Mouse (Mus musculus) intestine, postnatal 0 days (tissue): ENCODE measurements around the gene Tmc8. TPM values are rescaled to one million over a fixed set of nuclear protein-coding genes. Genes with fewer than 3 reads are reported as not detected.

ENCODE experiments used
- ATAC-seq: fragments of 200-750 bp; cut with Nextera tagmentation; 2 replicates; pipeline ENCODE4 v1.8.0; 2017; ENCODE audit warnings: mild to moderate bottlenecking, moderate TSS enrichment, moderate library complexity
- H3K27ac ChIP-seq: fragments of 300-500 bp; sonication (generic); 2 replicates; pipeline ENCODE4 v1.5.1; 2014; ENCODE audit warnings: mild to moderate bottlenecking, low read depth, low read length, moderate library complexity
- H3K27me3 ChIP-seq: fragments of 300-500 bp; sonication (generic); replicated peaks from 2 replicates; pipeline ENCODE4 v1.6.1; 2014; ENCODE audit warnings: low read length, mixed read lengths; ENCODE audit not compliant: control insufficient read depth, insufficient read depth
- H3K36me3 ChIP-seq: fragments of 300-500 bp; sonication (generic); 2 replicates; pipeline ENCODE4 v1.6.1; 2014; ENCODE audit warnings: mild to moderate bottlenecking, moderate library complexity; ENCODE audit not compliant: control insufficient read depth, insufficient read depth
- H3K4me1 ChIP-seq: fragments of 300-500 bp; sonication (generic); replicated peaks from 2 replicates; pipeline ENCODE4 v1.6.1; 2014; ENCODE audit warnings: antibody characterized with exemption, low read length, mixed read lengths; ENCODE audit not compliant: control insufficient read depth, insufficient read depth
- H3K4me2 ChIP-seq: fragments of 300-500 bp; sonication (generic); replicated peaks from 2 replicates; pipeline ENCODE4 v1.6.1; 2014; ENCODE audit warnings: low read depth, mild to moderate bottlenecking, moderate library complexity
- H3K4me3 ChIP-seq: fragments of 300-500 bp; sonication (generic); 2 replicates; pipeline ENCODE4 v1.5.1; 2014; ENCODE audit warnings: low read depth, low read length
- H3K9ac ChIP-seq: fragments of 300-500 bp; sonication (generic); 2 replicates; pipeline ENCODE4 v1.6.1; 2014; ENCODE audit warnings: mild to moderate bottlenecking, low read depth, low read length
- H3K9me3 ChIP-seq: fragments of 300-500 bp; sonication (generic); 2 replicates; pipeline ENCODE4 v1.6.1; 2016; ENCODE audit warnings: mixed run types; ENCODE audit not compliant: control insufficient read depth
- CTCF ChIP-seq: sonication (generic); IDR thresholded peaks from 2 replicates; pipeline ENCODE4 v1.5.1; 2016; ENCODE audit warnings: low read depth, mild to moderate bottlenecking, control low read depth, antibody characterized with exemption, moderate library complexity
- WGBS: fragments of 180-500 bp; shearing (Covaris S2); extraction: QIAGEN DNeasy Blood & Tissue Kit; methylation state at CpG from one replicate; pipeline ENCODE4 v1.1.7; 2014; 5-methylcytosine and 5-hydroxymethylcytosine counted together
- polyA plus RNA-seq: library from polyadenylated mRNA; unstranded; fragments of >200 nt; fragmentation: Nextera tagmentation; extraction: Ambion mirVana; gene quantifications from 2 replicates; pipeline ENCODE4 v1.2.1, GENCODE M21; 2015

Gene Tmc8
- polyA plus RNA-seq, 1 experiment from 2014 or later: 18.2 TPM

DNA sequence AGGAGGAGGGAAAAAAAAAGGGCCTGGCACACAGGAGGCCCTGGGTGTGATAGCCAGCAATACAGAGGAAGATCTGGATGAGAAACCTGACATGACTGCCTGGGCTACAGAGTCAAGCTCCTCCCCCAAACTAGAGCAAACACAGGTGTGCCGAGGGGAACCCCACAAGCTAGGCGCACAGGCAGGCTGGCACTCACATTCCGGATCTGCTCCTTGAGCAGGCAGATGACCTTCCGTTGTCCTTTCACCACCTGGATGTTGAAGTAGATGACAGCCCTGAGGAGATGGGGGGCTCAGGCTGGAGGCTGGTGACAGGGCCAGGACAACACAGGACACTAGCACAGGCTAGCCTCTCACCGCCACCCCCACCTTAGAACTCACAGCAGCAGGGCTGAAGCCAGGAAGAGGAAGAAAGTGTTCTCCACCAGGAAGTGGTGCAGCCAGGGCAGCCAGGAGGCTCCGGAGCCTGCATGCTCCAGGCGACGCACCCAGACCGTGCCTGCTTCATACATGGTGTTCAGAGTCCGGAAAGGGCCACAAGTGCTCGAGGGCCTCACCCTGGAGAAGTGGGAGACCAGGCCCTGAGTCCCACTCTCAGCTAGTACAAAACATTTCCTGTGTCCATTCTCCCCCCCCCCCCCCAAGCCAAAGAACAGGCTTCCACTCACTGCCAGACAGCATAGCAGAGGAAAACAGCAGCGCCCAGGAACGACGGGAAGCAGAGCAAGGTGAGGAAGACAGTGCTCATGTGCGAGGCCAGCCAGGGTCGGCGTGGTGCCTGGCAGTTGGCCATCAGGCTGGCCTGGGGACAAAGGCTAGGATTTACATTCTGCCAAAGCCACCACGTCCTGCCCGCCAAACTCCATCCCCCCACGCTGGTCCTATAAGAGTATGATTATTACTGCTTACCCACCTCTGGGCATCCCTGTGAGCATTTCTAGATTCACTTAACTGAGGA is 12.9 kb upstream of the Tmc8 start:
- Histone ChIP-seq H3K4me1 (no peaks in the 10 kb centered on the region), H3K9me3 (no peaks in the 10 kb centered on the region), H3K27me3 (no peaks in the 10 kb centered on the region), H3K36me3 (peaks cover 59% of the 10 kb centered on the region; the same call in 1 of the 2 replicates), H3K4me2 (no peak overlapping the region), H3K27ac (peak overlapping the region; percentile 46; the same call in 1 of the 2 replicates), H3K9ac (no peak overlapping the region), H3K4me3 (no peak overlapping the region)
- ATAC-seq: peak; percentile 50; the same call in 1 of the 2 replicates
- TF ChIP-seq CTCF: 0 out of 2 replicates have a peak, but pooled peaks have one; percentile 5
- 61% methylated on average over 20 of the region's 20 CpGs for WGBS

- H3K4me1 ChIP-seq: no peaks in the 10 kb centered on the region
- no peak overlapping the region for H3K4me2 ChIP-seq
- H3K9ac ChIP-seq: no peak overlapping the region
- 79% methylated on average over 7 of the region's 7 CpGs for WGBS
- TF ChIP-seq CTCF: no peak
- peaks cover 55% of the 10 kb centered on the region; the same call in 1 of the 2 replicates for H3K36me3 ChIP-seq
- no peak overlapping the region for H3K27ac ChIP-seq
- no peaks in the 10 kb centered on the region for H3K27me3 ChIP-seq
- no peak for ATAC-seq
- H3K4me3 ChIP-seq: no peak overlapping the region
- H3K9me3 ChIP-seq: no peaks in the 10 kb centered on the region
Measured at GRCm38 (mm10) chr11:117769683-117770047, 12.2 kb upstream of the Tmc8 start.

DNA sequence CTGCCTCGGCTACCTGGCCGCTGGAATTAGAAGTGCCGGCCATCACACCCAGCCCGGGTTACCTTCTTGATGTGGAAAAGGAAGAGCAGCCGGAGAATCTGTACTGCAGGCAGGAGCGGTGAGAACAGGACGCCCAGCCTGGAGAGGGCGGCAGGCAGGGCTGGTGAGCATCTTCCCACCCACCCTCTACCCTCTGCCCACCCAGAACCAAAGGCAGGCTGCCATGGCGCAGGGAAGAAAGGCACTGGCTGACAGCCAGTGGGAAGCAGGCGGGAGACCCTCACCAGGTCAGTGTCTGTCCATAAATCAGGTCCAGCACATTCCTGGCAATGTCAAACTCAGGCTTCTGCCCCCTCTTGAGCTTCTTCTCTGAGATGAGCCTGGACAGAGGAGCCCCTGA is 11.5 kb upstream of the Tmc8 start:
- H3K4me1 ChIP-seq: no peaks in the 10 kb centered on the region
- 77% methylated on average over 10 of the region's 10 CpGs for WGBS
- TF ChIP-seq CTCF: 0 out of 2 replicates have a peak, but pooled peaks have one; percentile 3
- no peak overlapping the region for H3K27ac ChIP-seq
- no peak overlapping the region for H3K4me3 ChIP-seq
- ATAC-seq: no peak
- H3K9me3 ChIP-seq: no peaks in the 10 kb centered on the region
- H3K36me3 ChIP-seq: peaks cover 57% of the 10 kb centered on the region; the same call in 1 of the 2 replicates
- no peak overlapping the region for H3K9ac ChIP-seq
- H3K4me2 ChIP-seq: no peak overlapping the region
- H3K27me3 ChIP-seq: no peaks in the 10 kb centered on the region

DNA sequence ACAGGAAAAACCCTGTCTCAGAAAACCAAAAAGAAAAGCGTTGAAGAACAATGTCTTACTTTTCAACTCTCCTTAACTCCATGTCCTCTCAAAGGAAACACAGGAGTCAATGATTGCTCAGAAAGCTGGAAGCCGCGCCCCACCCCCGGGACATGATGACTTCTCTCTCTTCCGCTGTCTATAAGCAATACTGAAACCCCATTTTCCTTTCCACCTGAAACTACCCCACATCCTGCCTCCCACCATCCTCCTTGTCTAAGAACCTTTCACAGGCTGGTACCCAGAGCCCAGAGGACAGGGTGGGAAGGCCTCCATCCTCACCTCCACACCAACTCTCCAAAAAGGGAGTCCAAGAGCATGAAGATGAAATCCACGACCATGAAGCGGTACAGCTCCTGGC is 9.5 kb upstream of the Tmc8 start:
- TF ChIP-seq CTCF: no peak
- ATAC-seq: no peak
- H3K9me3 ChIP-seq: no peaks in the 10 kb centered on the region
- no peaks in the 10 kb centered on the region for H3K27me3 ChIP-seq
- WGBS: 93% methylated on average over 7 of the region's 7 CpGs
- no peaks in the 10 kb centered on the region for H3K4me1 ChIP-seq
- H3K4me3 ChIP-seq: no peak overlapping the region
- H3K27ac ChIP-seq: no peak overlapping the region
- no peak overlapping the region for H3K4me2 ChIP-seq
- H3K9ac ChIP-seq: no peak overlapping the region
- peaks cover 51% of the 10 kb centered on the region; the same call in 1 of the 2 replicates for H3K36me3 ChIP-seq

- H3K27me3 ChIP-seq: no peaks in the 10 kb centered on the region
- H3K4me2 ChIP-seq: no peak overlapping the region
- TF ChIP-seq CTCF: no peak
- no peak overlapping the region for H3K4me3 ChIP-seq
- 93% methylated on average over 10 of the region's 10 CpGs for WGBS
- H3K36me3 ChIP-seq: peaks cover 55% of the 10 kb centered on the region; the same call in 1 of the 2 replicates
- no peaks in the 10 kb centered on the region for H3K9me3 ChIP-seq
- ATAC-seq: no peak
- no peak overlapping the region for H3K27ac ChIP-seq
- H3K9ac ChIP-seq: no peak overlapping the region
- 0 out of 2 replicates have a peak, but pooled peaks cover 4% of the 10 kb centered on the region for H3K4me1 ChIP-seq
Measured at GRCm38 (mm10) chr11:117774925-117775324, 7.0 kb upstream of the Tmc8 start.

DNA sequence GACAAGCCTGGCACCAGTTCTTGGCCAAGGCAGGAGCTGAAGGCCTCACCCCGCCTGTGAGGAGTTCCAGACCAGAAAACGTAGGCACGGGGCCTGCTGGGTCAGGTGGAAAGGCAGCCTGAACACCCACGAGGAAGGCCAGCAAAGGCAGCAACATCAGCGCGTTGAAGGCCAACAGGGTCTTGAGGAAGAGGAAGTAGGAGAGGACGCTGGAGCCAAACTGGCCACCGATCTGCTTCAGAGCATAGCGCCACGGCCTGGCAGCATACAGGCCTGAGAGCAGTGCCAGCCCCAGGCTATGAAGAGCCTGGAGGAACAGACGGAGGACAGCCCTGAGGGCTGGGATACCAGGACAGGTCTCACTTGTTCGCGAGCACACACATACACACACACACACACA is 6.3 kb upstream of the Tmc8 start:
- Histone ChIP-seq H3K4me2 (no peak overlapping the region), H3K27ac (no peak overlapping the region), H3K4me1 (0 out of 2 replicates have a peak, but pooled peaks cover 4% of the 10 kb centered on the region), H3K4me3 (no peak overlapping the region), H3K36me3 (peaks cover 49% of the 10 kb centered on the region; the same call in 1 of the 2 replicates), H3K9ac (no peak overlapping the region), H3K9me3 (no peaks in the 10 kb centered on the region), H3K27me3 (no peaks in the 10 kb centered on the region)
- 91% methylated on average over 13 of the region's 13 CpGs for WGBS
- TF ChIP-seq CTCF: no peak
- no peak for ATAC-seq
